Mouse (Mus musculus): ENCODE results near the gene Hddc3. TPM values are rescaled to one million over a fixed set of nuclear protein-coding genes. Genes with fewer than 3 reads are reported as not detected.

Gene Hddc3
- total and polyA plus RNA-seq, 3 experiments = 2.6 to 12.6 (median 5.5) TPM

- H3K4me1 ChIP-seq (ENCODE audit: control insufficient read depth in 1 of 2, insufficient read depth in 2 of 2) = peaks cover 5 to 16% of the 10 kb centered on the region in 2 experiments
- H3K27me3 ChIP-seq (replicated peaks) = no peaks in the 10 kb centered on the region
- H3K4me2 ChIP-seq (ENCODE audit: insufficient read depth, low read depth, poor library complexity, severe bottlenecking) = no peak overlapping the region
- peaks cover 6% of the 10 kb centered on the region for H3K9me3 ChIP-seq (replicated peaks; ENCODE audit: low read length)
- no peak overlapping the region for H3K4me3 ChIP-seq (replicated peaks in 1 of 3; ENCODE audit: low read depth in 2 of 3, low read length in 2 of 3, poor library complexity in 1 of 3)
- dilution Hi-C loops (cut with MboI; ENCODE audit: extremely low pct_ligation_motif_present, extremely low pct_unique_long_range_greater_than_20kb, low sequenced_read_pairs) (no loop called here), in situ Hi-C loops (cut with MboI; ENCODE audit: low pct_ligation_motif_present, low pct_unique_long_range_greater_than_20kb, low sequenced_read_pairs) (no loop called here)
- DNase-seq (ENCODE audit: extremely low read depth) = no peak
- H3K79me2 ChIP-seq (replicated peaks; ENCODE audit: control insufficient read depth, extremely low read depth, insufficient read depth, poor library complexity, severe bottlenecking) = no peaks in the 10 kb centered on the region
- no peak for TF ChIP-seq TBP (conservative IDR thresholded peaks at IDR 0.05; ENCODE audit: low read depth, low read length)
- TF ChIP-seq JUND (conservative IDR thresholded peaks at IDR 0.05; ENCODE audit: low read depth, low read length) = no peak
- TF ChIP-seq HCFC1 (IDR thresholded peaks at IDR 0.05; ENCODE audit: low read depth, low read length) = no peak
- no peak for TF ChIP-seq ZKSCAN1 (IDR thresholded peaks at IDR 0.05; ENCODE audit: borderline replicate concordance, low read depth, low read length)
- no peak for TF ChIP-seq RAD21 (IDR thresholded peaks at IDR 0.05; ENCODE audit: low read depth, low read length)
- no peak for TF ChIP-seq UBTF (IDR thresholded peaks at IDR 0.05; ENCODE audit: low read depth, low read length)
- TF ChIP-seq IRF4 (IDR thresholded peaks at IDR 0.05; ENCODE audit: low read depth, low read length) = no peak
- no peak for TF ChIP-seq POLR2AphosphoS2 (IDR thresholded peaks at IDR 0.05; ENCODE audit: low read depth, low read length)
- TF ChIP-seq CHD1 (IDR thresholded peaks at IDR 0.05; ENCODE audit: low read depth, low read length) = no peak
- no peak for TF ChIP-seq MEF2A (IDR thresholded peaks at IDR 0.05; ENCODE audit: borderline replicate concordance, low read depth, low read length)
- TF ChIP-seq MXI1 (IDR thresholded peaks at IDR 0.05; ENCODE audit: low read depth, low read length) = no peak
- H3K36me3 ChIP-seq (replicated peaks in 1 of 2; ENCODE audit: control insufficient read depth in 1 of 2, insufficient read depth in 1 of 2, low read length in 1 of 2) = peaks cover 30 to 50% of the 10 kb centered on the region in 2 experiments
- no peak overlapping the region for H3K27ac ChIP-seq (ENCODE audit: insufficient read depth, low read depth)
- H3K9ac ChIP-seq (ENCODE audit: insufficient read depth, low read depth) = no peak overlapping the region
These were observed 5.0 kb downstream of the Hddc3 start for GRCm38 (mm10) chr7:80347670-80348586.

DNA sequence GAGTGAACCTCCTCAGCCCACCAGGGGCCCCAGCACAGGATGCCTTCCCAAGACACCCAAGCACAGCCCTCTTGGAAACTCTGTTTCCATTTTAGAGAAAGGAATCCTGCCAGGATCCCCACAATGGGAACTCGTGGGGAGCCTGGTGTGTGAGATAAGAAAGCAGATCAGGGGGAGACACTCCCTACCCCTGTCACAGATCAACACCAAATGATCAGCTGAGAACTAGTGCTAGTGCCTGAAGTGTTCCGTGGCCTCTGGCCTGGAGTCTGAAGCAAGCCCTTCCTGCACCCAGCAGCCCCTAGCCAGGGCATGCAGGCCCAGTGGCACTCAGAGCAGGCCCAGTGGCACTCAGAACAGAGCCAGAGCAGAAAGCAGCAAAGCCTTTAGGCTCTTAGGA lies 7.9 kb downstream of the Hddc3 start:
- Histone ChIP-seq H3K36me3 (replicated peaks in 1 of 2; ENCODE audit: control insufficient read depth in 1 of 2, insufficient read depth in 1 of 2, low read length in 1 of 2) (peaks cover 46 to 69% of the 10 kb centered on the region in 2 experiments), H3K79me2 (replicated peaks; ENCODE audit: control insufficient read depth, extremely low read depth, insufficient read depth, poor library complexity, severe bottlenecking) (no peaks in the 10 kb centered on the region), H3K27ac (ENCODE audit: insufficient read depth, low read depth) (no peak overlapping the region), H3K4me3 (replicated peaks in 1 of 3; ENCODE audit: low read depth in 2 of 3, low read length in 2 of 3, poor library complexity in 1 of 3) (no peak overlapping the region), H3K27me3 (replicated peaks) (no peaks in the 10 kb centered on the region), H3K4me1 (ENCODE audit: control insufficient read depth in 1 of 2, insufficient read depth in 2 of 2) (peaks cover 0 to 8% of the 10 kb centered on the region in 2 experiments; a peak in 1 of 4 replicates), H3K9ac (ENCODE audit: insufficient read depth, low read depth) (no peak overlapping the region), H3K4me2 (ENCODE audit: insufficient read depth, low read depth, poor library complexity, severe bottlenecking) (no peak overlapping the region), H3K9me3 (replicated peaks; ENCODE audit: low read length) (peaks cover under 1% of the 10 kb centered on the region)
- dilution Hi-C loops (cut with MboI; ENCODE audit: extremely low pct_ligation_motif_present, extremely low pct_unique_long_range_greater_than_20kb, low sequenced_read_pairs) = no loop called here
- DNase-seq (ENCODE audit: extremely low read depth) = no peak
- in situ Hi-C loops (cut with MboI; ENCODE audit: low pct_ligation_motif_present, low pct_unique_long_range_greater_than_20kb, low sequenced_read_pairs) = no loop called here
- TF ChIP-seq ZC3H11A (IDR thresholded peaks at IDR 0.05; ENCODE audit: low read depth, low read length) (no peak), KAT2A (IDR thresholded peaks at IDR 0.05; ENCODE audit: insufficient replicate concordance, low read length) (no peak), SMC3 (IDR thresholded peaks at IDR 0.05; ENCODE audit: low read depth, low read length) (no peak), MXI1 (IDR thresholded peaks at IDR 0.05; ENCODE audit: low read depth, low read length) (no peak), TBP (conservative IDR thresholded peaks at IDR 0.05; ENCODE audit: low read depth, low read length) (no peak), EP300 (IDR thresholded peaks at IDR 0.05; ENCODE audit: low read length) (no peak), RCOR1 (conservative IDR thresholded peaks at IDR 0.05; ENCODE audit: low read depth, low read length) (no peak), BHLHE40 (IDR thresholded peaks at IDR 0.05; ENCODE audit: low read depth, low read length) (no peak)
